Mouse (Mus musculus): ENCODE measurements around the gene Aldh1a1. TPM values are rescaled to one million over a fixed set of nuclear protein-coding genes. Genes with fewer than 3 reads are reported as not detected.

Gene Aldh1a1
- total RNA-seq, 2 experiments from 2014 or later: 25.3 to 47.9 TPM

GRCm38 (mm10) chr19:20544941-20545340 lies 52.4 kb downstream of the Aldh1a1 start:
- intact Hi-C loops (cut with DNase I; ENCODE audit: low total_unique reads): no loop called here
- DNase-seq: no peak

GRCm38 (mm10) chr19:20547025-20547424 lies 54.5 kb downstream of the Aldh1a1 start:
- DNase-seq: no peak
- intact Hi-C loops (cut with DNase I; ENCODE audit: low total_unique reads): no loop called here

DNA sequence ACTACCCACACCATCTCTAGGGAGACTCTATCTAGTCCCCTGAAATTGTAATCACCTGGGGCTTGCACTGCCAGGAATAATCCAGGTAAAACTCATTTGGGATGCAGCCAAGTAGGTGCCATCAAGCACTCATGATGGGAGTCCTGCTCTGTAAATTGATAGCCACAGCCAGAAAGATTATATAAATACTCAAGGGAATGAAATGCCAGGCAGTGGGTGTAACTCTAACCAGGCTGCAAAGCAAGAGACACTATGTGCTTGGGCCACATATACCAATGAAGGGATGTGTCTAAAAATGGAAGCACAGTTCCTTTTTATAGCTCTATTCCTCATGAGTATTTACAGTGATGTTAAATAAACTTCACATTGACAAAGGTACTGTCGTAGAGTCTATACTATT lies 56.9 kb downstream of the Aldh1a1 start:
- intact Hi-C loops (cut with DNase I; ENCODE audit: low total_unique reads): no loop called here
- DNase-seq: no peak

GRCm38 (mm10) chr19:20555365-20555764 lies 62.9 kb downstream of the Aldh1a1 start:
- intact Hi-C loops (cut with DNase I; ENCODE audit: low total_unique reads): no loop called here
- no peak for DNase-seq

DNA sequence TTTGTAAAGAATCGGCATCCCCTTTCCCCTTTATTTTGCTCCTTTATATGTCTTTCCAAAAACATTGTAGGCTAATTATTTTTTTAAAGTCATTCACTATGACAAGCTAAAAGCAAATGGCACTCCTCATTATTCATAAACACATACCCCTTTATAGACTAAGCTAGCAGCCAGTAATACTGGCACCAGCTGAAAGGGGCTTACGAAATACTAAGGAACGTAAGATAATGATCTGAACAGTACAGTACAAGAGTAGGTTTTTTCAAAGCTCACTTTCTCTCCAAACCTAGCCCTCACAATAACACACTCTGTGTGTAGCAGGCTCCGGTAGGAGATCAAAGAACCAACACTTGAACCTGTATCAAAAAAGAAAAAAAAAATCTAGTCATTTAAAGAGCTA lies 64.7 kb downstream of the Aldh1a1 start:
- no peak for DNase-seq

GRCm38 (mm10) chr19:20558069-20558468 lies 65.6 kb downstream of the Aldh1a1 start:
- intact Hi-C loops (cut with DNase I; ENCODE audit: low total_unique reads): no loop called here
- no peak for DNase-seq

More for the DNA sequence above, 64.7 kb downstream of the Aldh1a1 start:
- intact Hi-C loops (cut with DNase I; ENCODE audit: low total_unique reads): no loop called here

- intact Hi-C loops (cut with DNase I; ENCODE audit: low total_unique reads): no loop called here
- no peak for DNase-seq
Measured at GRCm38 (mm10) chr19:20558544-20558943, 66.0 kb downstream of the Aldh1a1 start.

DNA sequence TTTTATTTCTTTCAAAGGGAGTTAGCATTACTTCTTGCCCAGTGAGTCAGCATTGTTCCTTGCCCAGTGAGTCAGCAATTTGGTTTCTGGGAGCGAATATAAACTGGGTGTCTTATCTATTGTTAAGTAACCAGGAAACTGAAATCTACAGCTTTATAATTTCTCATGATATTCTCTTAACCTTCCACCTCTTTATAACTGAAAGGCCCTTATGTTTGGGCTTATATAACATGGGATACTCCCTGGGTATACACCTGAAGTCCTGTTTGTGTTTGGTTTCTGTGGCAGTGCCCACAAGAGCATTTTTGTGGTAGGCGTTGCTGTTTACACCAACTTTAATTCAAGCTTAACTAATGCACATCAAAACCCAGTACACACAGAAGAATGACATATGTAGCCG lies 66.4 kb downstream of the Aldh1a1 start:
- DNase-seq: no peak
- intact Hi-C loops (cut with DNase I; ENCODE audit: low total_unique reads): no loop called here

- intact Hi-C loops (cut with DNase I; ENCODE audit: low total_unique reads): no loop called here
- no peak for DNase-seq
Measured at GRCm38 (mm10) chr19:20559952-20560351, 67.4 kb downstream of the Aldh1a1 start.

- intact Hi-C loops (cut with DNase I; ENCODE audit: low total_unique reads): no loop called here
- DNase-seq: no peak
Measured at GRCm38 (mm10) chr19:20562396-20562795, 69.9 kb downstream of the Aldh1a1 start.

DNA sequence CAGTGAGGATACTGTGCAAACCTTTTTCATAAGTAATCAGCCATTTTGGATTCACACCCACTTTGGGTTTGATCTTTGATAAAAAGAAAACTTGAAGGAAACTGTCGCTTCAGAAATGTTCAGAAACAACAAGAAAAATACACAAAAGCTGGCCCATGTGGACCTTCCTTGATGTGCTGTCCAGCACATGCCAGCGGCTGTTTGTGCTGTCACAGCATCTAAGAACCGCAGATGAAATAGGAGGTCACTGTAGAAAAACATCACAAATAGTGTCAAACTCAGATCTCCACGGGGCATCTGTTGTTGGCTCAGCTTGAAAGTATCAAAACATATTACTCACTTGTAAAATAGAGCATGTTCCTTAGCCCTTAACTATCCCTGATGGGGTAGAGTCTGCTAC lies 73.8 kb downstream of the Aldh1a1 start:
- no peak for DNase-seq
- intact Hi-C loops (cut with DNase I; ENCODE audit: low total_unique reads): no loop called here

GRCm38 (mm10) chr19:20567039-20567438 lies 74.5 kb downstream of the Aldh1a1 start:
- DNase-seq: no peak
- intact Hi-C loops (cut with DNase I; ENCODE audit: low total_unique reads): no loop called here

DNA sequence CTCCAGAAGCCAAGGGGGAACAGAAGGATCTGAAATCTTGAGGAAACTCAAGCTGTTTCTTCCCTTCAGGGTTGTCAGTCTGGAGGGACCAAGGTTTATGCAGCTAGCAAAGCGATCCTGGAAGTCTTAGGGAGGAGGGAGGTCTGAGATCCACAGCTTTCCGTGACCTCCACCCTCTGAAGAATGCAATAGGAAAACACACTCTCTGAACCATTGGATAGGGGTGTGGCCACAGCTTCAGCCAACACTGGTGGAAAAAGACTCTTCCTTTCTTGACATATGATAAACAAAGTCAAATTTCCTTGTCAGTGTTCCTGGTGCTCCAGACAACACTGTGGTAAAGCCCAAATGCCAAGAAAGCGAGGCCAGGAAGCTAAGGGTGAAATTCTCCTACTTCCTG lies 84.5 kb downstream of the Aldh1a1 start:
- no peak for DNase-seq
- intact Hi-C loops (cut with DNase I; ENCODE audit: low total_unique reads): no loop called here

GRCm38 (mm10) chr19:20577429-20577828 lies 84.9 kb downstream of the Aldh1a1 start:
- intact Hi-C loops (cut with DNase I; ENCODE audit: low total_unique reads): no loop called here
- DNase-seq: no peak

DNA sequence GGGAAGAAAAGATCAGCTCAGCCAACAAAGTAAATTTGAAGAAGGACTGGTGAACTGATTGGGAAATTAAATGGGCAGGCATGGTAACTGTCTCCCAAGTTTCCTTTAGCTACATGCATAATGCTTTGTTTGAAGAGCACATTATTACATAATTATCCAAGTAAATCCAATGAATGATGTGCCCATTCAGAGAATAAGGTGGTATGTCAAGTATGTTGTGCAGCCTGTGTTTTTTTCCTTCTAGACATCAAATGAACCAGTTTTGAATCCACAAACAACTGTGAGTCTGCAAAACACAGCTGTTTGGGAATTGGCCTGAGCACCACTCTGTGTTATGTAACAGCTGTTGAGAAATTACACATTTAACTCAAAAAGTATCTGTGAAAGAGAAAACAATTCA lies 107.4 kb downstream of the Aldh1a1 start:
- DNase-seq: no peak
- intact Hi-C loops (cut with DNase I; ENCODE audit: low total_unique reads): no loop called here

DNA sequence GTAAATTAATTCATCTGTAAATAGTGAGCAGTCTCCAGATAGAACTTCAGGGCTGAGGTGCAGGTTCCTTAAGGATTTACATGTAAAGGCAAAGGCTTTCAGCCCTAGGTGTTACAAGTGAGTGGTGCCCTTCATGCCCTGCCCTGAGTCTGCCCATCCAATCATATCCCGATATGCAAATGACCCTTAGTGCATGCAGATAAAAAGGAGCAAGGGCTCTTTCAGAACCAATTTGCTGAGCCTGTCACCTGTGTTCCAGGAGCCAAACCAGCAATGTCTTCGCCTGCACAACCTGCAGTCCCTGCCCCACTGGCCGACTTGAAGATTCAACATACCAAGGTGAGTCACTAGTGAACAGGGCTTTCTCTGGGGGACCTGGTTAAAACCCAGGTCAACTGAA lies 109.2 kb downstream of the Aldh1a1 start:
- no peak for DNase-seq
- intact Hi-C loops (cut with DNase I; ENCODE audit: low total_unique reads): no loop called here

GRCm38 (mm10) chr19:20603212-20603611 lies 110.7 kb downstream of the Aldh1a1 start:
- no peak for DNase-seq
- intact Hi-C loops (cut with DNase I; ENCODE audit: low total_unique reads): no loop called here

DNA sequence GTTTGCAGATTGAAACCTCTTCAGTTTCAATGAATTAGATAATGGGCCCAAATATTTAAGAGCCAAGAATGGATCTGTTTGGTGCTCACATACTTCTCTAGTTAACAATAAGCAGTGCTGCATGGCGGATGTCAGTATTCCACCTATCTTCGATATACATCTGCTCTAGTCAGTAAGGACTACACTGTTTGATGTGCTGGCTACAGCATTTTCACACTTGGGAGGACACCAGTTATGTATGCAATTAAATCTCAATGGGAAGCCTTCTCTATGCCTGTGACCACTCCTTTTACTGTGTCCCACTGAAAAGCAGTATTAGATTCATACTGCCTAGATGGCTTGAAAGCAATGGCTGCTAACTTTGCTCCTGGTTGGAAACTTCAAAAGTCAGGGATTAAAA lies 111.4 kb downstream of the Aldh1a1 start:
- DNase-seq: no peak
- intact Hi-C loops (cut with DNase I; ENCODE audit: low total_unique reads): no loop called here

GRCm38 (mm10) chr19:20614252-20614930 lies 121.9 kb downstream of the Aldh1a1 start:
- DNase-seq: no peak
- intact Hi-C loops (cut with DNase I; ENCODE audit: low total_unique reads): no loop called here

DNA sequence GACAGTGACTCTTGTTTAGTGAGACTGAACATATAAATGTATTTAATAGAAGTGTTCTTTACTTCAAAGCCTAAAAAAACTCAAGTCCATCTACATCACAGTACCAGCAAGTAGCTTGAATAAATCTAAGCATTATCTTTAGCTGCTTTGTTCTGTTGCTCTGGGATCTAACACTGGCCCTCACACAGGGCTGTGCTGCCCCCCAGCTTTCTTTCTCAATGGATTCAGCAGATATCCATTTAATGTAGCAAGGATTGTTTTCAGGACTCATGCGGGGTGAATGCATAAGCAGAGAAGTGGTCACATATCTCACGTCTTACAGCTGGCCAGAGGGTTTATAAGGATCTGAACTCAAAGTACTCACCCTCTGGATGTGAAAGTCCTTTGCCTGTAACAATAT lies 129.9 kb downstream of the Aldh1a1 start:
- DNase-seq: no peak
- intact Hi-C loops (cut with DNase I; ENCODE audit: low total_unique reads): no loop called here

DNA sequence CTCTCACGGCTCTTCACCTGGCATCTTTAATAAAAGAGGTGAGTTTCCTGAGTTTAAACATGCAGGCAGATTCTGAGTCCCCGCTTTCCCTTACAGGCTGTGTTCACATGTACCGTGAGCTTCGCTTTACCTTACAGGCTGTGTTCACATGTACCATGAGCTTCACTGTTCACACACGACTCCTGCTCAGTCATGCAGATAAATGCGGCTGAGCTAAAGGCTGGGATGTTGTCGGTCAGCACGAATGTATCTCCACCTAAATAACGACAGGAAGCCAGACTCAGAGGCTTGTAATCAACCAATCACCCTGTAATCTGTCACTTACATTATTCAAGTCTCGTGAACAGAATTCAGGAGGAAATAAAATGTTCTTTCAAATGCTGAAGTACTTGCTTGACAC lies 130.9 kb downstream of the Aldh1a1 start:
- DNase-seq: no peak
- intact Hi-C loops (cut with DNase I; ENCODE audit: low total_unique reads): no loop called here

GRCm38 (mm10) chr19:20631020-20631419 lies 138.5 kb downstream of the Aldh1a1 start:
- intact Hi-C loops (cut with DNase I; ENCODE audit: low total_unique reads): no loop called here
- no peak for DNase-seq

Measured in gastrocnemius, postnatal 14 days (tissue).